In genomic region chr11:111064751-111065527, GRCm38 (mm10) we compare ENCODE assay signal across 8 mouse cellular contexts. TPM values are rescaled to one million over a fixed set of nuclear protein-coding genes. Genes with fewer than 3 reads are reported as not detected.
A peak's percentile ranks its signal among the peaks of the same experiment; 100 is the strongest.
DNase-seq lines count a peak whose midpoint lies in the region; ATAC-seq and TF ChIP-seq lines count a peak whose summit lies in the region.

No protein-coding gene starts in this region.

- no peaks in the 10 kb centered on the region for H3K9me3 ChIP-seq in intestine, embryonic 14.5 days (ENCODE audit: control insufficient read depth, low read length)

- peak overlapping the region; percentile 95 for H3K4me2 ChIP-seq in intestine, embryonic 14.5 days (ENCODE audit: low read length)

- H3K27ac ChIP-seq in gastrocnemius, adult 2 months, result peak overlapping the region; percentile 98
- no peak overlapping the region for H3K27ac ChIP-seq in intestine, embryonic 14.5 days (ENCODE audit: low read depth)
- H3K27ac ChIP-seq in small intestine, adult 2 months (ENCODE audit: insufficient read depth, low read depth, low read length), result peak overlapping the region; percentile 12; the same call in 1 of the 2 replicates

- intact Hi-C loops in gastrocnemius, adult 2 months (cut with DNase I), result loop anchor here (2.0 to 10.0 kb wide), 6 partner anchors 172 to 700 kb away; no protein-coding TSS in a partner anchor
- intact Hi-C loops in left cerebral cortex, postnatal 4 days (cut with DNase I), result loop anchor here (5.0 kb wide), 4 partner anchors 358 to 493 kb away; no protein-coding TSS in a partner anchor

- peak; percentile 53 to 85 for DNase-seq in adrenal gland, adult (ENCODE audit: inconsistent age in 2 of 2, low spot score in 1 of 2)
- DNase-seq in adrenal gland, postnatal 4 days (ENCODE audit: low spot score in 2 of 2), result no peak
- DNase-seq in c-Kit-positive CD71-positive TER-119-positive erythroid progenitor cells, embryonic 14.5 days (ENCODE audit: low spot score), result peak; percentile 13
- peak; percentile 59 for DNase-seq in gastrocnemius, adult 2 months
- peak; percentile 78 for DNase-seq in intestine, embryonic 14.5 days (ENCODE audit: low spot score)
- DNase-seq in left cerebral cortex, postnatal 4 days, result peak; percentile 39
- DNase-seq in mesoderm, embryonic 11.5 days (ENCODE audit: low read depth, low spot score), result peak; percentile 64

- H3K4me1 ChIP-seq in intestine, embryonic 14.5 days (replicated peaks; ENCODE audit: control insufficient read depth, insufficient read depth, low read length), result peaks cover 14% of the 10 kb centered on the region
- H3K4me1 ChIP-seq in small intestine, adult 2 months (ENCODE audit: control insufficient read depth, insufficient read depth, insufficient read length, low read length), result no peaks in the 10 kb centered on the region

- 0 out of 2 replicates have a peak, but pooled peaks cover 2% of the 10 kb centered on the region for H3K27me3 ChIP-seq in intestine, embryonic 14.5 days (replicated peaks; ENCODE audit: control insufficient read depth, insufficient read depth, low read length)
- no peaks in the 10 kb centered on the region for H3K27me3 ChIP-seq in small intestine, adult 2 months (ENCODE audit: control insufficient read depth, insufficient read depth, low read length)

- H3K36me3 ChIP-seq in intestine, embryonic 14.5 days (ENCODE audit: control insufficient read depth, insufficient read depth, low read length), result no peaks in the 10 kb centered on the region
- H3K36me3 ChIP-seq in small intestine, adult 2 months (ENCODE audit: control insufficient read depth, insufficient read depth, low read length), result no peaks in the 10 kb centered on the region

- H3K4me3 ChIP-seq in gastrocnemius, adult 2 months, result peak overlapping the region; percentile 77
- peak overlapping the region; percentile 60 for H3K4me3 ChIP-seq in intestine, embryonic 14.5 days (ENCODE audit: low read depth, low read length)
- H3K4me3 ChIP-seq in small intestine, adult 2 months (ENCODE audit: low read depth, low read length), result peak overlapping the region; percentile 72

- WGBS in intestine, embryonic 14.5 days, result under 1% methylated on average over 24 of the region's 25 CpGs
- under 1% methylated on average over 25 of the region's 25 CpGs for WGBS in small intestine, adult 2 months

- TF ChIP-seq POLR2A in small intestine, adult 2 months (IDR thresholded peaks at IDR 0.05; ENCODE audit: low read depth, low read length), result no peak

- peak; percentile 77 for TF ChIP-seq CTCF in gastrocnemius, adult 2 months (IDR thresholded peaks at IDR 0.05)
- TF ChIP-seq CTCF in small intestine, adult 2 months (IDR thresholded peaks at IDR 0.05; ENCODE audit: extremely low read depth, insufficient read length, insufficient replicate concordance, low read depth, low read length), result peak; percentile 50; the same call in 1 of the 2 replicates

- H3K9ac ChIP-seq in intestine, embryonic 14.5 days (ENCODE audit: low read length), result peak overlapping the region; percentile 37

- no peak; the same call in 1 of the 2 replicates for ATAC-seq in intestine, embryonic 14.5 days (replicated peaks; ENCODE audit: low FRiP score, low TSS enrichment, low read depth)

RNA-seq across cellular contexts. Expression of gene Kcnj2, which starts 1.0 kb away (rescaled TPM):
- 1 to 10 TPM; 5.2 to 5.8 TPM for total RNA-seq in adrenal gland, postnatal 4 days (2021)
- 10 to 100 TPM; 33.9 to 57.3 TPM for total RNA-seq in gastrocnemius, adult 2 months (2021)
- polyA plus RNA-seq in intestine, embryonic 14.5 days (2014; fragmentation: Nextera tagmentation; extraction: Ambion mirVana), result 0.48 and 0.57 TPM in 2 replicates
- 10 to 100 TPM; 10.1 to 11.0 TPM for total RNA-seq in left cerebral cortex, postnatal 4 days (2021)
- polyA plus RNA-seq in small intestine, adult 2 months (2012; rRNA removed), result 0.36 and 0.47 TPM in 2 replicates

Comparison
In these comparisons a context has a peak if more than half of its experiments do, and no peak if none do; other contexts are left out.
1. DNase-seq: peak in adrenal gland, adult (2 of 2), c-Kit-positive CD71-positive TER-119-positive erythroid progenitor cells, embryonic 14.5 days (single experiment), gastrocnemius, adult 2 months (single experiment), intestine, embryonic 14.5 days (single experiment), left cerebral cortex, postnatal 4 days (single experiment) and mesoderm, embryonic 11.5 days (single experiment); none in adrenal gland, postnatal 4 days (0 of 2).
2. Peak in every context shown above with its lines, with median percentiles within 50 percentile points of each other: H3K4me3 ChIP-seq.